Mouse (Mus musculus) retina, adult 2 months (tissue): ENCODE measurements around the gene Bbof1.

ENCODE experiments used
- DNase-seq: peaks from one replicate; pipeline ENCODE4 v3.0.0-alpha.2; 2012; ENCODE audit warnings: low read depth, low spot score

Gene Bbof1

DNA sequence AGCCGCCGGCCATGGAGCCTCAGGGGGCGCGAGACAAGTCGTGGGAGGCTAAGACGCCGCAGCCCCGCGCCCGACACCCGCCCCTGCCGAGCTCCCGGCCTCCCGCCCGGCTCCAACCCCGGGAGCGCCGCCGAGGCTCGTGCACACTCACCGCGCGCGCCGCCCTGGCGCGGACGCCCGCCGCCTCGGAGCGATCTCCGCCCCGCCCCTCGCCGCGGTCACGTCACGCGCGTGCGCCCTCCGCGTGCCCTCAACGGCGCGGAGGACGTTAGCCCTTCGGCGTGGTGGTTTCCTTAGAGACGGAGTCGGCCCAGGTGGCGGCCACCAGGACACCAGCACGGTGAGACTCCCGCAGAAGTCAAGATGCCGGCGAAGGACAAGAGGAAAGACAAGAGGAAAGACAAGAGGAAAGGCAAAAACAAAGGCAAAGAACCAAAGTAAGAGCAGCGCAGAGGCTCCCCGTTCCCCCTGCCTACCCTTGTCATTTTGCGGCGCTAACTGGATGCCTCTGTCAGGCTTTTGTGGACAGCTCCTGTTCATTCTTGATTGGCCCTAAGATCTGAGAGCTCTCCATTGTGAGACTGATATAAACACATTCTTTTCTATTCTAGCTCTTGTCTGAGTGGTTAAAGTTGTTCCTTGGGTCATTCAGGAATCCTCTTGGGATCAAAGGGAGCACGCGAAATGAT, at the start of gene Bbof1, which contains the start of gene Entpd5:
TSS of gene Bbof1 (plus strand) at position 253 of the 689 bp plus-strand sequence.
TSS of gene Entpd5 (minus strand) at position 211 of the 689 bp plus-strand sequence.
- DNase-seq, result peak; percentile 78

DNA sequence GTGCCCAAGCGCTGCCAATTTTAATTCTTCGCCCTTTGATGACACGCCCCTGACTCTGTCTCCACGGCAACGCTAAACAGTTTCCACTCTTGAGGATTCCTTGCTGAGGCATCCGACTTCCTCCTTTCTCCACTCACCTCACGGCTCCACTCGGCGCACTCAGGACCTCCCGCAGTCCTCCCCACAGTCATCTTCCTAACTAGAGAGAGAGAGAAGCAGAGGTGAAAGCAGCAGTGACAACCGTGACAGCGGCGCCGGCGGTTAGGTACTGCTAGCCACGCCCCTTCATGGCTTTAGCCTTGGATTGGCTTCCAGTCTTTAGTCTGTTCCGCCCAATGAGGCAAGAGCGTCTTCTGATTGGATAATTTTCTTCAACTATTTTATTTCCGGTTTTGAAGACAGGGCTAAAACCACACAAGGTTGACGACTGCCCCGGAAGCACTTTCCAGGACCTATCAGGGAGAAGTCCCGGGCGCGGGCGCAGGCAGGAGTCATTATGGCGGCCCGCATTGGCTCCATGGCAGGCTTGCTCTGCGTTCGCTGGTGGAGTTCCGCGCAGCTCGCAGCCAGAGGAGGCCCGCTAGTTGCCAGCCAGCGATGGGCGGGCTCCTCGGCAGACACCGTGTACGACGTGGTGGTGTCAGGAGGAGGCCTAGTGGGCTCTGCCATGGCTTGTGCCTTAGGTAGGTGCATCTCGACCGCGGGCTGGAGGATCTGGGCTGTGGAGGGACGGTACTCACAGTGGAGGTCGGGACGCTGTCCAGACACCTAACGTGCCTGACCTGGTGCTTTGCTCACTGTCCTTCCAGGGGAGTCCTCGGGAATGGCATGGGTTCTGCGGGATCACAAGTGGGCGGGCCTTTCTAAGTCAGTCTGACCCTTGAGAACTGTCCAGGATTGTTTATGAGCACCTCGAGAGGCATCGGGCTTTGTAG, 47.0 kb upstream of the Bbof1 start, which contains the start of the genes Coq6 and Fam161b:
TSS of gene Coq6 (plus strand) at position 103 of the 935 bp plus-strand sequence.
TSS of gene Fam161b (minus strand) at position 279 of the 935 bp plus-strand sequence.
- peak; percentile 98 for DNase-seq

DNA sequence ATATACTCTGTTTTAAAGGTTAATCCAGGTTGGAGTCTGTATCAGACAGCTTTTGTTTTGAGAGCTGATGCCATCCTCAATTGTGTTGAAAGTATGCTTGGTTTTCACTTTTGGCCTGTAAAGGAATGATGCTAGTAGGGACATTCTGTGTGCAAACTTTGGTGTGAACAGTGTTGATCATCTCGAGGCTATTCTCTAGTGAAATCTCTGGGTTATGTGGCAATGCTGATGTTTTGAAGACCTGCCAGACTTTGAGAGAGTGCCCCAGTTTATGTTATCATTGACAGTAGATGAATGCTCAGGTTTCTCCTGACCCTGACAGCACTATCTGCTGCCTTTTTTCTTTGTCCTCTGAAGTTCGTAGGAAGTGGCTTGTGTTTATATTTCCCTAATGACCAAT, 46.0 kb upstream of the Bbof1 start:
- no peak for DNase-seq

DNA sequence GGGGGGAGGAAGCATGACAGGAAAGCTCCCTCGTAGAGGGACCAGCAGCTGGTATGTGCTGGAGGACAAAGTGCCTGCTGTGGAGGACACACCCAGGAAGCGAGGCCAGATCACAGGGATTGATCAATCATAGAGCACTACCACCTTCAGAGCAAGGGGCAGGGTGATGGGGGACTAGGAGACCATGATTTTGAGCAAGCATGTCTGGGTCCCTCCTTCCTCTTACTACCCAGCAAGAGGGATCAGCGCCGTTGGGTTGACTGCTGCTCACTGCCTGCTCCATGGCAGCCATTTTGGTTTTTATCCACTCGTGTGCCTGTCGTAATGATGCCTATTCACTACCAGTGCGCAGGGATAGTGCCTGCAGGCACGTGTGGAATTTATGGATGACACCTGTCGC, 44.6 kb upstream of the Bbof1 start:
- DNase-seq, result no peak

DNA sequence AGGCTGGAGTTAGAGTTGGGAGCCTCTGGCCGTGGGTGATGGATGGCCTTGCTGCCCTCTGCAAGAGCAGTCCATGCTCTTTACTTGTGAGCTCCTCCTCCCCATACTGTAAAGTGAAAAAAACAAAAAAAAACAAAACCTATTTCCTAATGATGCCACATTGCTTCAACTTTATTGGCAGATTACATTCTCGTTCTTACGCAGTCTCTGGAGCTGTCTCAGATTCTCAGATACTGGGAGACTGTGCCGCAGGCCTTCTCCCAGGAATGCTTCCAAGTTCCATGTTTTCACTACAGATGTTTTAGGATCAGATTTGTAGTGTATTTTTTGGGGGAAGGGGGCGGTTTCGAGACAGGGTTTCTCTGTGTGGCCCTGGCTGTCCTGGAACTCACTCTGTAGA, 43.7 kb upstream of the Bbof1 start:
- DNase-seq, result no peak

DNA sequence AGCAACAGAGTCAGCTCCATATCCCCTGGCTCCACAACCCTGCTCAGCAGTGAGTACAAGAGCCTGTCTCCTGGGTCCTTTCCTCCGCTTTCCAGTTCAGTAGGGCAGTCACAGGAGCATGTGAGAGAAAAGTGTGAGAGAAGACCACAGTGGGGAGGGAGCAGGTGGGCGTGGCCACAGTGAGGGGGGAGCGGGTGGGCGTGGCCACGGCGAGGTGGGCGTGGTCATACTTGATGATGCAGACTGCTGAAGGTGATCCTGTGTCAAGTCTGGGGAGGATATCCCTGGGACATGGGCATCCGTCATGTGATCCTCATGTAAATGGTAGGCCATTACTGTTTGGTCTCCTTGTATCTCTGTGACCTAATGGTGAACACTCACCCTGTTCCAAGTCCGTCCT, 41.9 kb upstream of the Bbof1 start:
- DNase-seq, result no peak

DNA sequence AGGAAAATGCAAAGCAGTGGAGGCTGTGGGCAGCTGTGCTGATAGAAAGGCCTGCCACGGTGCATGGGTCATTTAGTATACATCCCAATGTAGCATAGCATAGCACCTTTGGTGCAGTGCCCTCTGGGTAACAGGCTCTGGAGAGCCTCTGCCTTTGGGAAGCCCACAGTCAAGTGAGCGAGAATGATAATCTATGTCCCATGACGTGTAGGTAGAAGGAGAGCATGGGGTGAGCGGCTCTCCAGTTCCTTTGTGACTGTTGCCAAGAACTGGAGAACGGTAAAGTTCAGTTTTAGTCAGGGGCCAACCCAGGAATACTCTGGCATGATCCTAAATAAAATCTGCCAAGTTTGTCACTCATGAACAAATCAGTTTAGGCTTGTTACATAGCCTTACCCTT, 37.2 kb upstream of the Bbof1 start:
- DNase-seq, result no peak

DNA sequence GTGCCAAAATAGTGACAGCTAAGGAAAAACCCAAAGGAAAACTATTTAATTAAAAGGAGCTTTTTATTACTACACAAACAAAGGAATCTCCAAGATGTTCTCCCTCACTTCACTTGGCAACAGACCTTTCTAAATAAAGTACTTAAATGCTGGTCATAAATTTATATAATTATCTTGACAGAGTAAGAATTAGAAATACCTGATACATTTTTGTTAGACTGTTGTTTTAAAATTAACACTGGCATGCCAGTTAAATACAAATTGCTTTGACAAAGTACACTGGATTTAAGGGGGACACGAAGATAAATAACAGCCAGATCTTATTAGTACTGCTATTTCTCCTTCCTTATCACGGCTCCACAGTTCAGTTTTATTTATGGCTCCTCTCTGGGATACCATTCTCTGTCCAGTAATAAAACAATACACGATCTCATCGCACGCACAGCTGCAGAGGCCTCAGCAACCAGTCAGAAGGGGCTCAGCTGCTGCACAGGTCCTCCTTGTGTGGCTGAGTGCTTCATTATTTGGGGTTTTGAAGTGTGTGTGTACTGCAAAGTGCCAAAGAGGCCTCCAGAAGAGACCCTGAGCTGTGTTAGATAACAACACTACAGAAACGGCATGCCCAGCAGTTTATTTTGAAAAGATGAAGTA, 34.9 kb upstream of the Bbof1 start:
- no peak for DNase-seq

DNA sequence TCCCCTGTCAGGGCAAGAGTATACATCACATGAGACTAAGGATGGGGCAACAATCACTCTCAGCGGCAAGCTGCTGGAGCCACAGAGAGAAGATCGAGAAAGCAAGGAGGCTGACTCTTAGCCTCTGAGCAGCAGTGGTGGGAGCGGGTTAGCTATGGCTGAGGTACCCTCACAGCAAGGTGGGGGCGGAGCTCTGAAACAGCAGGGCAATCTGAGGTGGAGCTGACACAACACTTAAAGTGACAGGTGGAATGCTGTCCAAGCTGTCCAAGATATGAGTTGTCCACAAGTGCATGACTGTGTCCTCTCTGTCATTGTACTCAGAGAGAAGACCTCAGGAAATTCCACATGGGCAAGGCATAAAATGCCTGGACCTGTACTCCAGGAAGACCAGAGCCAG, 26.5 kb upstream of the Bbof1 start:
- no peak for DNase-seq

DNA sequence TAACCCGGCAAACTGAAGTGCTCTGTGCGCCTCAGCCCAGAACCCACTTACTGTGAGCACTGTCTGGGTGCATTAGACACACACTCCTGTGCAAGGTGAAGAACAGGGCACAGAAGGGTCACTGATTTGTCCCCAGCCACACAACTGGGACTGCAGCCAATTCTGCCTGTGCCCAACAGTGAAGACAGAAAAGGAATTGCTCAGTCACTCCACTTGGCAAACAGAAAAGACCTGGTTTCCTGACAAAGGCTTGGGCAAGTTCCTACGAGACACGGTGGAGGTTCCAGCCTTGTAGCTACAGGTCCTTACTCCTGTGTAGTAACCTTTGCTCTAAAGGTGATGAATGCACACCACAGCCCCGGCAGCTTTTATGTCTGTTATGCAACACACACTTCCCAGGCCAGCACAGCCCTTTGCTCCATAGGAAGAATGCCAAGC, 24.2 kb upstream of the Bbof1 start:
- DNase-seq, result no peak

DNA sequence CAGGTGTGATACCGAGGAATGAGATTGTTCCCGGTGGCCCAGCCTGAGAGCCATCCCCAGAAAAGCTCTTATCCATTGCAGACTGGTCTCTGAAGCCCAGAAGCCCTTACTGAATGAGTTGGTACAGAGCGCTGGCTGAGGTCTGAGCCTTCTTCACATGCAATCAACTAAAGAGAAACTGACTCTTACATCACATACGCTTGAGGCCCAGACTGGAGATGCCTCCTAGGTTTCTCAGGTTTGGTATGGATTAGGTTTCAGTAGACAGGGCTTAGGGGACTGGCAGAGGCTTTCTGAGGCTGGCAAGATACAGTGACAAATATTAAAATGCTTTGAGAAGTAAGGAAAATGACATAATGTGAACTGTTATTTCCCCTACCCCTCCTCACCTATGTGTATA, 23.5 kb upstream of the Bbof1 start:
- DNase-seq, result no peak

DNA sequence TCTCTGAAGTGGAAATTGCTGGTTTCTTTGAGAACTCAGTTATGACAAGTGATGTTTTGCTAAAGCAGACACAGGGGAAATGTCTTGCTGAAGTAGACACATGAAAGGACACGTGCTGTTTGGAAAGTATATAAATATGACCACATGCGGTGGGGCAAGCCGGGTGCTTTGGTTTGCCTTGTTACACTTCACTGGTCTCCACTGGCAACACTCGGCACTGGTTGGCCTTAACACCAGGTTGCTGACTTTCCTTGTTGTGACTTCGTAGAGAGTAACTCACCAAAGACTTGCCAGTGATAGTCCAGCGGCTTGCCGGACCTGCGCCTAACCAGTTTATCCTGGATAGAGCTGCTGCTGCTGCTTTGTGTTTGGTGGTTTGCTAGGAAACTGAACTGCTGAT, 20.8 kb upstream of the Bbof1 start:
- no peak for DNase-seq

DNA sequence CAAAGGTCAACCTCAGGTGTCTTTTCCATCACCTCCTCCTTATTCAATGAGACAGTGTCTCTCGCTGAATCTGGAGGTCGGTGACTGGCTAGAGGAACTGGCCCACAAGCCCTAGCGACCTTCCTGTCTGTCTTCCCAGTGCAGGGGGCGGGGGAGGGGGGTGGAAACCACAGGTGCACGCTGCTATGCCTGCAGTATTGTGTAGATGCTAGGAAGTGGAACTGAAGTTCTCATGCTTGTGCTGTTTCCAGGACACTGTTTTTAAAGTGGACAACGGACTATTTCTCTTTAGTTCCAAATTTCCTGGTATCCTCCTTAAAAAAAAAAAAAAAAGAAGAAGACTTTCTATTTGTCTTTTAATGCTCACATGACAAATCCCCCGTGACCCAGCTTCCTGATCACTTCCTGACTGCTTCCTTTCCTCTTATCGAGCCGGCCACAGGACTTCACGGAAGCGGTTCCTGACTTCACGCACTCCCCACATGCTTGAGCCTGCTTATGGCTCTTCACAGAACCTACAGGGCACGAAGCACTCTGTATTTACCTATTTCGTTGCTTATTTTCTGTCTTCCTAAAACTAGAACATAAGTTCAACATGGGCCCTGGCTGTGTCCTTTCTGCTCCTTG, 20.0 kb upstream of the Bbof1 start:
- DNase-seq, result no peak

DNA sequence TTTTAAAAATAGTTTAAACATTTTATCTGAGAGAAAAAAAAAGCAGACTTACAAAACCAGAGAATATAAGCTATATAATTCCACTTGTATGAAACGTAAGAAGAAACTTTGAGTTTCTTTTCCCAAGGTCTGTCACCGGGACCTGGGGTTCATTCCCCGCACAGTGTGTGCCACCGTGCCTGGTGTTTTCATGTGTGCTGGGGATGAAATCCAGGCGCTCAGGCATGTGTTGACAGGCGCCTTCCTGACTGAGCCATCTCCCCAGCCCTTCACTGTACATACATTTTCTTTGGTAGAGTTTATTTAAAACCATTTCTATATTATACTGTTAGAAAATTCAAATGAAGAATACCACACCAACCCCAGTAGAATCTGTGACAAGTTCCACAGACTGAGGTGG, 18.5 kb upstream of the Bbof1 start:
- DNase-seq, result no peak

DNA sequence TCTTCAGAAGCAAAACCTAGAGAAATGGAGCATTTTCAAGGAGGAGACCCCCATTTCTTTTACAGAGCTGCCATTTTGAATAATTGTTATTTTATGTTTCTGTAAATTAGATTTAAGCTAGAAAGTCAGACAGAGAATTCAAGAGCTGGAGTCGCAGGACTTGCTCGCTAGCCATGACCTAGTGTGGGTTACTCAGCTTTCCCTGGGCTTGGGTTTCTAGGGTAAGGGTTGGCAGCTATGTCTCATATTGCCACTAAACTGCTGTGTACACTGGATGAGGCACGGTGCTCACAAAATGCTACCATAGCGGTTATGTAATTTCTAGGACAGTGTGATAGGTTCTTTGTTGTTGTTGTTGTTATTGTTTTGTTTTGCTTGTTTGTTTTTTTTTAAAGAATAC, 16.2 kb upstream of the Bbof1 start:
- DNase-seq, result no peak

DNA sequence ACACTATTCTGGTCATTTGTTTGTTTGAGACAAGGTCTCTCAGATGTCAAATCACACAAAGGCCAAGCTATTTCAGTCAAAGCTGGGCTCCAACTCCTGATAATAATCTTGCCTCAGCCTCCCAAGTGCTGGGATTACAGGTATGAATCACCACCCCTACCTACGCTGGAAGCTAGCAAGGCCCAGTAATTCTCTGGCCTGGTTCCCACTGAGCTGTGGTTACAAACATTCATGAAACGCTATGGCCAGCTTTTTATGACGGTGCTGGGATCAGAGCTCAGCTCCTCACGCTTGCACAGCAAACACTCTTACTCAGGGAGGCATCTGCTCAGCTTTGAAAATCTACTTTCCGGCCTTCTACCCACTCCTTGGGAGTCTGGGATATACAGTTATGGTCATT, 15.0 kb upstream of the Bbof1 start:
- DNase-seq, result no peak

DNA sequence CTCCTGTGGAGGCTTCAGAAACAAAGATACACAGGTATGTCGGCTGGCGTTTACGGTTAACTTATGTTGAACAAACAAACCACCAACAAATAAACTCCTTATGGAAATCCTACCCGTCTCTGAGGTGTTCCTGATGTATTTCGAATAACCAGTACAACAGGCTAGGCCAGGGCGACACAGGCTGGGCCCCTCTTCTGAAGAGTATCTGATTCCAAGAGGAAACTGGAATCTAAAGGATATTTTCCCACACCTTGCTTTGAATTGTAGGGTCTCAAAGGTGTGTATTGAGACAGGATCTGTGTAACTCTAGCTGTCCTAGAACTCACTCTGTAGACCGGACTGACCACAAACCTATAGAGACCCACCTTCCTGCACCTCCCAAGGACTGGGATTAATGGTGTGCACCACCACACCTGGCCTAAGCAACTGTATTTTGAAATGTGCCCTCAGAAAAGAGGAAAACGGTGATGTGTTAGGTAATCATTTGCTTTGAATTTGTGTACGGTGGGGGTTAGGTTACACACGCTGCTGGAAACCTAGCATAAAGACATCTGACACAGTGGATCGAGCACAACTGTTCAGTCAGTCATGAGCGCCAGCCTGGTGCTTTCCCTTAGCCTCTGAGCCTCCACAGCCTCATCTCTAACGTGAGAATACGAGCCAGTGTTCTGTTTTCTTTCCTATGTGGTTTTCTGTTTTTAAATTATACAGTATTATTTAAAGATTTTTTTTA, 11.8 kb upstream of the Bbof1 start:
- DNase-seq, result no peak

DNA sequence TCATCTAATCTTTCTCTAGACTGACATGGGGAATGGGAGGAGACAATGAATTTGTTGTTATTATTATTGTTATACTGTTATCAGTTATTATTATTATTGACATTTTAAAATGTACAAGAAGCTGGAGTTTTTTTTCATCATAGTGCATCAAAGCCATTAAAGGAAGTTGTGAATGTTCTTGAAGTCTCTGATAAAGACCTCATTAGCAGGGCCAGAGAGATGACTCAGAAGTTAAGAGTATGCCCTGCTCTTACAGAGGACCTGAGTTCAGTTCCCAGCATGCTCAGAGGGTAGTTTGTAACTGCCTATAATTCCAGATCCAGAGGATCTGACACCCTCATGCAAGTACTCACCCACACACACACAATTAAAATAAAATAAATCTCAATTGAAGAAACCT, 11.2 kb upstream of the Bbof1 start:
- DNase-seq, result no peak

DNA sequence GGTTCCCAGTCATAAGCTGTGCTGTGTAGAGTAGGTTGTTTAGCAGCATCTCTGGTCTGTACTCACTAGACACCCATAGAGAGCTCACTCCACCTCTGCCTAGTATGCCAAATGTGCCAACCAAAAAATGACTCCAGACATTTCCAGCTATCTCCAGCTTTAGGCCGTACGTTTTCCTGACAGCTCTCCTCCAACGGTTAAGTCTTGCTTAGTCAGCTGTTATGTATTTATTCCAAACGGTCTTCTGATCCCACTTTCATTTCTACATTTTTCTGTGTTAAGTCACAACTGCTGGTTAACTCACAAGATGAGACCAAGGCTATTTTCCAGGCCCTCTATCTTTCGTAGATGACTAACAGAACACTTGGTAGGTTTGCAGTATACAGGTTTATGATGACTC, 10.2 kb upstream of the Bbof1 start:
- DNase-seq, result no peak

DNA sequence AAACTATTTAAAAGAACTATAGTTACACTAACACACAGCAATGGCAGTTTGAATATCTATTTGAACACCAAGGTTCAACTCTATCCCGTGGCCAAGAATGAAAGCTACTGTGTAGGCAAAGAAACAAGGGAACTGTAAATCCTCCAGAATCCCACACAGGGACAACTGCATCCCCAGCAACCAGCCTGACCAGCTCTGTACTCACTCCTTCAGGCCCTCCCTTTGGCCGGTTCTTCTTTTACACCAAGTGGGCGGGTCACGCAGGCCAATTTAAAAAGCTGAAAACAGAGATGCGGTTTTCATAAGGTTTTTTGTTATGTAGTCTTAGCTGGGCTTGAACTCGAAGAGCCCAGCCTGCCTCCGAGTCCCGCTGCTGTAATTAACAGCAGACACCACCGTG, 9.7 kb upstream of the Bbof1 start:
- no peak for DNase-seq

DNA sequence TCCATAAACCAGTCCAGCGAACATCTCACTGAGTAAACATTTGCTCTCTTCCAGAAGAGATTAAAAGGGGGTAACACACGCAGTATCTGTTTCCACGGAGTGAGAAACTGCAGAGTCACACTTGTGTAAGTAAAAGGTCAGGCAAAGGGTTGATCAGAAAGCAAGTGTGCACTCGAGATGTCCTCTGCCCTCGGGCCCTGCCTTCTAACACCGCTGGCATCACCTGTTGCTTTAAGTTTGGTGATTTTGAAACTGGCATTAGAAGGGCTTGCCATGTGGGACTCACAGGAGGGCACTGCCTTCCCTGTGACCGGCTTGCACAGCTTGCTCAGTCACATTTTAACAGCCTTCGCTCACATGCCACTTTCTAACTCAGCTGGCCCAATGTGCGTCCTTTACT, 9.2 kb upstream of the Bbof1 start:
- no peak for DNase-seq
